Mouse (Mus musculus): ENCODE results near the gene Nat9. TPM values are rescaled to one million over a fixed set of nuclear protein-coding genes. Genes with fewer than 3 reads are reported as not detected.
A peak's percentile ranks its signal among the peaks of the same experiment; 100 is the strongest.

The Nat9 gene
- total RNA-seq, 2 experiments from 2014 or later: 19.8 to 28.0 TPM

GRCm38 (mm10) chr11:115217439-115218410, 30.1 kb upstream of the Nat9 start:
- intact Hi-C loops (cut with DNase I): no loop called here
- DNase-seq: no peak

GRCm38 (mm10) chr11:115215123-115215522, 27.5 kb upstream of the Nat9 start:
- intact Hi-C loops (cut with DNase I): no loop called here
- DNase-seq: no peak

- no peak for DNase-seq
- intact Hi-C loops (cut with DNase I): no loop called here
Observed at GRCm38 (mm10) chr11:115212116-115212515, 24.5 kb upstream of the Nat9 start.

GRCm38 (mm10) chr11:115209958-115210357, 22.3 kb upstream of the Nat9 start:
- intact Hi-C loops (cut with DNase I): loop anchor here (10.0 kb wide), 1 partner anchor 255 kb away; the partner anchor contains the start of gene Slc16a5
- no peak for DNase-seq

- intact Hi-C loops (cut with DNase I): loop anchor here (10.0 kb wide), 1 partner anchor 256 kb away; the partner anchor contains the start of gene Slc16a5
- DNase-seq: no peak
Observed at GRCm38 (mm10) chr11:115208776-115209732, 21.4 kb upstream of the Nat9 start.

- no peak for DNase-seq
- intact Hi-C loops (cut with DNase I): loop anchor here (10.0 kb wide), 1 partner anchor 257 kb away; the partner anchor contains the start of gene Slc16a5
Observed at GRCm38 (mm10) chr11:115208126-115208525, 20.5 kb upstream of the Nat9 start.

GRCm38 (mm10) chr11:115202756-115203155, 15.1 kb upstream of the Nat9 start:
- DNase-seq: no peak
- intact Hi-C loops (cut with DNase I): loop anchor here (1.0 to 10.0 kb wide), 5 partner anchors 30 to 262 kb away; partner anchors contain the start of gene Slc16a5

- intact Hi-C loops (cut with DNase I): loop anchor here (1.0 to 10.0 kb wide), 4 partner anchors 30 to 262 kb away; partner anchors contain the start of gene Slc16a5
- DNase-seq: peak; percentile 81 to 84
Observed at GRCm38 (mm10) chr11:115202316-115202715, 14.7 kb upstream of the Nat9 start.

- DNase-seq: no peak
- intact Hi-C loops (cut with DNase I): loop anchor here (10.0 kb wide), 1 partner anchor 264 kb away; the partner anchor contains the start of gene Slc16a5
Observed at GRCm38 (mm10) chr11:115200520-115200919, 12.9 kb upstream of the Nat9 start.

- no peak for DNase-seq
- intact Hi-C loops (cut with DNase I): no loop called here
Observed at GRCm38 (mm10) chr11:115198932-115199384, 11.3 kb upstream of the Nat9 start.

- intact Hi-C loops (cut with DNase I): no loop called here
- no peak for DNase-seq
Observed at GRCm38 (mm10) chr11:115197558-115197957, 9.9 kb upstream of the Nat9 start.

- intact Hi-C loops (cut with DNase I): no loop called here
- no peak for DNase-seq
Observed at GRCm38 (mm10) chr11:115195933-115196332, 8.3 kb upstream of the Nat9 start.

GRCm38 (mm10) chr11:115194693-115195092, 7.0 kb upstream of the Nat9 start:
- no peak for DNase-seq
- intact Hi-C loops (cut with DNase I): no loop called here

GRCm38 (mm10) chr11:115192180-115192579, 4.5 kb upstream of the Nat9 start:
- intact Hi-C loops (cut with DNase I): no loop called here
- peak; percentile 68 to 69 for DNase-seq

GRCm38 (mm10) chr11:115189304-115189703, 1.6 kb upstream of the Nat9 start:
- intact Hi-C loops (cut with DNase I): no loop called here

GRCm38 (mm10) chr11:115188539-115189231, 1.0 kb upstream of the Nat9 start:
- intact Hi-C loops (cut with DNase I): no loop called here
- no peak for DNase-seq

More at GRCm38 (mm10) chr11:115189304-115189703, 1.6 kb upstream of the Nat9 start:
- DNase-seq: no peak

GRCm38 (mm10) chr11:115187224-115187639, 427 bp downstream of the Nat9 start, which contains the start of gene Tmem104:
Gene Tmem104 (plus strand): TSS chr11:115187487.
- intact Hi-C loops (cut with DNase I): no loop called here
- DNase-seq: peak; percentile 99

GRCm38 (mm10) chr11:115184973-115185372, 2.7 kb downstream of the Nat9 start:
- intact Hi-C loops (cut with DNase I): no loop called here

GRCm38 (mm10) chr11:115181913-115182638, 5.6 kb downstream of the Nat9 start:
- DNase-seq: peak; percentile 85 to 88
- intact Hi-C loops (cut with DNase I): loop anchor here (1.0 kb wide), 2 partner anchors 21 to 99 kb away; no protein-coding TSS in a partner anchor

More at GRCm38 (mm10) chr11:115184973-115185372, 2.7 kb downstream of the Nat9 start:
- no peak for DNase-seq

All from heart, postnatal 36 days (tissue).